Mouse (Mus musculus): ENCODE measurements around the gene Zbtb46. TPM values are rescaled to one million over a fixed set of nuclear protein-coding genes. Genes with fewer than 3 reads are reported as not detected.

Zbtb46 gene
- total RNA-seq, 2 experiments from 2014 or later: 14.9 to 16.5 TPM

GRCm38 (mm10) chr2:181363946-181364345 is 95.3 kb downstream of the Zbtb46 start:
- no peak for DNase-seq

- no peak for DNase-seq
Observed at GRCm38 (mm10) chr2:181356780-181357179, 102.4 kb downstream of the Zbtb46 start.

GRCm38 (mm10) chr2:181342766-181343165 is 116.5 kb downstream of the Zbtb46 start:
- peak; percentile 74 for DNase-seq

GRCm38 (mm10) chr2:181340426-181340825 is 118.8 kb downstream of the Zbtb46 start:
- no peak for DNase-seq

Other genes with a start within 250 kb of the Zbtb46 start
- under 1 TPM in 1 of 2 experiments, not detected in 1; 0.09 TPM for gene Srms, start 246.2 kb downstream of the Zbtb46 start, total RNA-seq (2021)
- not detected for gene Fndc11, start 239.4 kb downstream of the Zbtb46 start, total RNA-seq (2021)
- 1 to 10 TPM; 9.2 to 9.4 TPM for gene Helz2, start 217.4 kb downstream of the Zbtb46 start, total RNA-seq (2021)
- 10 to 100 TPM; 15.6 to 20.2 TPM for gene Gmeb2, start 171.4 kb downstream of the Zbtb46 start, total RNA-seq (2021)
- gene Stmn3, start 144.9 kb downstream of the Zbtb46 start, total RNA-seq (2021): under 1 TPM; 0.24 to 0.47 TPM
- gene Rtel1, start 139.7 kb downstream of the Zbtb46 start, total RNA-seq (2021): 10 to 100 TPM; 42.9 to 46.9 TPM
- gene Zgpat, start 94.5 kb downstream of the Zbtb46 start, total RNA-seq (2021): 10 to 100 TPM; 20.7 to 22.8 TPM
- 10 to 100 TPM; 39.6 to 41.0 TPM for gene Arfrp1, start 94.0 kb downstream of the Zbtb46 start, total RNA-seq (2021)
- 1 to 10 TPM; 8.8 to 8.9 TPM for gene Lime1, start 79.3 kb downstream of the Zbtb46 start, total RNA-seq (2021)
- not detected for gene Abhd16b, start 33.8 kb upstream of the Zbtb46 start, total RNA-seq (2021)
- 10 to 100 TPM; 65.9 to 72.7 TPM for gene Tpd52l2, start 37.7 kb upstream of the Zbtb46 start, total RNA-seq (2021)
- 100 to 1,000 TPM; 111 to 119 TPM for gene Dnajc5, start 61.1 kb upstream of the Zbtb46 start, total RNA-seq (2021)
- gene Uckl1, start 125.5 kb upstream of the Zbtb46 start, total RNA-seq (2021): 10 to 100 TPM; 50.2 to 54.5 TPM
- gene Prpf6, start 132.4 kb upstream of the Zbtb46 start, total RNA-seq (2021): 10 to 100 TPM; 35.1 to 36.1 TPM
- gene Zfp512b, start 133.4 kb upstream of the Zbtb46 start, total RNA-seq (2021): 10 to 100 TPM; 41.8 to 45.5 TPM
- 1 to 10 TPM; 4.8 to 4.9 TPM for gene Samd10, start 139.8 kb upstream of the Zbtb46 start, total RNA-seq (2021)
- not detected for gene Gm29797, start 197.6 kb upstream of the Zbtb46 start, total RNA-seq (2021)
- 10 to 100 TPM; 75.9 to 80.3 TPM for gene Sox18, start 212.2 kb upstream of the Zbtb46 start, total RNA-seq (2021)
- 10 to 100 TPM in 1 of 2 experiments, 1 to 10 TPM in 1; 9.9 to 11.1 TPM for gene Tcea2, start 220.9 kb upstream of the Zbtb46 start, total RNA-seq (2021)
- 10 to 100 TPM; 11.3 to 15.8 TPM for gene Rgs19, start 234.6 kb upstream of the Zbtb46 start, total RNA-seq (2021)
- gene Lkaaear1, start 239.0 kb upstream of the Zbtb46 start, total RNA-seq (2021): not detected

Data from heart, postnatal 4 days (tissue).